Mouse (Mus musculus) MEL (cell line): ENCODE data around the gene Iqub.

Experiments
- CTCF ChIP-seq, 3 experiments: IDR thresholded peaks in 2 of 3; conservative IDR thresholded peaks in 1 of 3; 2 replicates each; pipeline ENCODE4 v1.5.1; 2011 to 2012; ENCODE audit warnings: low read length in 3 of 3, low read depth in 2 of 3, mild to moderate bottlenecking in 2 of 3, improper control_type of control experiment in 1 of 3, inconsistent platforms in 1 of 3, mixed read lengths in 1 of 3, moderate library complexity in 1 of 3; ENCODE audit not compliant: control insufficient read depth in 1 of 3, insufficient read depth in 1 of 3, poor library complexity in 1 of 3, severe bottlenecking in 1 of 3
- HCFC1 ChIP-seq: IDR thresholded peaks from 2 replicates; pipeline ENCODE4 v1.6.1; 2012; ENCODE audit warnings: low read depth, mild to moderate bottlenecking, inconsistent platforms, low read length, improper control_type of control experiment, moderate library complexity

DNA sequence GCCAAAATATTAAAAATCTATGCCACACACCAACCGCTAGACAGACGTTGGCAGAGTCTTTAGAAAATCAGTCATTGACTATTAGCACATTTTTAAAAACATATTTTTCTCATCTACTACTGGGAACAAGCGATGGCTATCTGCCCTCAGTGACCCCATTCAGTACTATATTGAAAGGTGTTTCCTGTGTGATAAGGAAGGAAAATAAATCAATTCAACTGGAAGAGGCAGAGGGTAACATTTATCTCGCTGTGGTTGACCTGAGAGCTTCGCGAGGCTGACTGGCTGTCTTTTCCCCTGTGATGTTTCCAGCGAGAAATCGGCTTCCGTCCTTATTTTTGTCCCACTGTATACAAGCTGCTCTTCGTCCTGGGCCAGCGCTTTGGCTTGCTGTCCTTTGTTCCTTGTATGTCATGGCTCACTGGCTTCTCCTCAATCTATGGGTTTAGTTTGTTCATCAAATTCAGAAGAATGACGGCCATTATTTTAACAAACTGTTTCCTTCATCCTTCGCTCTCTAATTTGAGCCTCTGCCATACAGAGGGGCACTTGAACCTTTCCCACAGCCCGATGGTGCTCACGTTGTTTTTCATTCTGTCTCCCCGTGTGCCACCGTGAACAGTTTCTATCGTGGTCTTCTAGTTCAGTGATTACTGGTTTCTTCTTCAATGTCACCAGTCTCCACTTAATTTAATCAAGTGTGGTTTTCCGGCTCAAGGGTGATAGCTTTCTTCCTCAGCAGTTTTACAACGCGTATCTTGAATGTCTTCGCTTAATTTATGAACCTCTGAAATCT is 63.6 kb downstream of the Iqub start:
- no peak for TF ChIP-seq CTCF (IDR thresholded peaks at IDR 0.05 in 2 of 3, conservative IDR thresholded peaks at IDR 0.05 in 1 of 3; ENCODE audit: control insufficient read depth in 1 of 3, insufficient read depth in 1 of 3, low read depth in 2 of 3, low read length in 3 of 3, poor library complexity in 1 of 3, severe bottlenecking in 1 of 3)
- TF ChIP-seq HCFC1: no peak
